Mouse (Mus musculus) macrophage (primary cell): Measurements from ENCODE around the gene B4galnt1. TPM values are rescaled to one million over a fixed set of nuclear protein-coding genes. Genes with fewer than 3 reads are reported as not detected.
A peak's percentile ranks its signal among the peaks of the same experiment; 100 is the strongest.
"Not testable (repeated sequence)": the region's sequence is repeated elsewhere in the genome, so short reads cannot be mapped to it uniquely, and the experiment has no call there.

Experiments used
- H3K27ac ChIP-seq: fragments of 350-480 bp; formaldehyde crosslinking; 2 replicates; pipeline ENCODE4 v1.9.0; 2021
- H3K36me3 ChIP-seq: fragments of 350-480 bp; formaldehyde crosslinking; 2 replicates; pipeline ENCODE4 v1.9.0; 2021; ENCODE audit errors: inconsistent target
- H3K4me3 ChIP-seq: fragments of 350-480 bp; formaldehyde crosslinking; 2 replicates; pipeline ENCODE4 v1.9.0; 2021; ENCODE audit errors: inconsistent target
- H3K79me2 ChIP-seq: fragments of 350-480 bp; formaldehyde crosslinking; 2 replicates; pipeline ENCODE4 v1.9.0; 2021; ENCODE audit errors: inconsistent target
- whole genome bisulfite sequencing: methylation state at CpG from one replicate; pipeline ENCODE4 v1.1.7; 2026; ENCODE audit warnings: inconsistent platforms; ENCODE audit not compliant: missing documents; 5-methylcytosine and 5-hydroxymethylcytosine counted together
- polyA plus RNA-seq: library from polyadenylated mRNA; stranded (reverse); fragments of 250-400 nt; gene quantifications from 3 replicates; pipeline ENCODE4 v1.2.4, GENCODE M21; 2018; ENCODE audit warnings: inconsistent platforms

The B4galnt1 gene
- polyA plus RNA-seq, 1 experiment from 2014 or later, result 59.2 TPM

DNA sequence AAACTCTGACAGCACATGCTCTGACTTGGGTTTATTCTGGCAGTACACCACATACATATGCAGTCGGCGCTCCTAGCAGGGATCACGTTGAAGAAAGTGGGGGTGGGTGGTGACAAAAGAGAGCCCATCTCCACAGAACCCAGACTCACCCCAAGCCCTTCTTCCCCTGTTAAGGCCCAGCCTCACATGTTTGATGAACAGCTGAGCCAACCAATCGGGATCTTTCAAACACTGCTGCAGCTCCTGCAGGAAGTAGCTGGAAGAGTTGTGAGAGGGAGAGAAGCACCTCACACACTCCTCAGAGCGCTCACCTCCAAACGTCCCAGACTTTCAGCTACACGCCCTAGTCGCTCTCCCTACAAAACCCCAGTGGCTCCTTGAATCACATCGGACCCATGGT is 20.1 kb downstream of the B4galnt1 start:
- no peaks in the 10 kb centered on the region for H3K79me2 ChIP-seq
- 81% methylated on average over 9 of the region's 9 CpGs for WGBS

DNA sequence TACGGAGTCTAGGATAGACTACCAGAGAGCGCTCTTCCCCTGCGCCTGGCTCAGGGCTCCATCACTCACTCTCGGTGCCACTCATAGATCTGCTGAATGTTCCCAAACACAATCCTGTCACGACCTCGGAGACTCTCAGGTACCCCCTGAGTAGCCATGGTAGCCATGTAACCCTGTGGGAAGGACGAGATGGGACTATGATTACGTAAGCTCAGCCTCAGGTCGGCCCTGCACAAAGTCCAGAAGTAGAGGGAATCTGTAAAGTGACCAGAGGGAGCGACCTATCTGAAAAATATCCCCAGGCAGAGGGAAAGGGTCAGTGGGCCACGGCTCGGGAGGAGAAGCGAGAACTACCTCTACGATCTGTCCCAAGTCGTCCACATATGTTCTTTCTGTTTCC is 20.5 kb downstream of the B4galnt1 start:
- no peak overlapping the region for H3K4me3 ChIP-seq
- 84% methylated on average over 15 of the region's 15 CpGs for WGBS
- H3K27ac ChIP-seq, result no peak overlapping the region
- no peaks in the 10 kb centered on the region for H3K36me3 ChIP-seq
- H3K79me2 ChIP-seq, result no peaks in the 10 kb centered on the region

More for the DNA sequence above, 20.1 kb downstream of the B4galnt1 start:
- no peak overlapping the region for H3K27ac ChIP-seq
- no peak overlapping the region for H3K4me3 ChIP-seq
- no peaks in the 10 kb centered on the region for H3K36me3 ChIP-seq

DNA sequence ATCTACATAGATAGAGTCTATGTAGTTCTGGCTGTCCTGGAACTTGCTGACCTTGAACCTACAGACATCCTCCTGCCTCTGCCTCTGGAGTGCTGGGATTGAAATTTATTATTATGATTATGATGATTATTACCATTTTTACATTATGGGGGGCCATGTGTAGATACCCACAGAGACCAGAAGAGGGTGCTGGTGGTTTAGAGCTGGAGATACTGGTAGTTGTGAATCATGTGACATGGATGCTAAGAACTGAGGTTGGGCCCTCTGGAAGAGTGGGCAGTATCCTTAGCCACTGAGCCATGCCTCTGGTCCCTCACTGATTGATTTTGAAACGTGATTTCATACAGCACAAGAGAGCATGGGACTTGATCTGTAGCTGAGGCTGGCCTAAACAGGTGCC is 21.4 kb downstream of the B4galnt1 start:
- H3K27ac ChIP-seq, result no peak overlapping the region
- WGBS, result 100% methylated on average over 1 of the region's 1 CpGs
- H3K36me3 ChIP-seq, result no peaks in the 10 kb centered on the region
- no peaks in the 10 kb centered on the region for H3K79me2 ChIP-seq
- no peak overlapping the region for H3K4me3 ChIP-seq

DNA sequence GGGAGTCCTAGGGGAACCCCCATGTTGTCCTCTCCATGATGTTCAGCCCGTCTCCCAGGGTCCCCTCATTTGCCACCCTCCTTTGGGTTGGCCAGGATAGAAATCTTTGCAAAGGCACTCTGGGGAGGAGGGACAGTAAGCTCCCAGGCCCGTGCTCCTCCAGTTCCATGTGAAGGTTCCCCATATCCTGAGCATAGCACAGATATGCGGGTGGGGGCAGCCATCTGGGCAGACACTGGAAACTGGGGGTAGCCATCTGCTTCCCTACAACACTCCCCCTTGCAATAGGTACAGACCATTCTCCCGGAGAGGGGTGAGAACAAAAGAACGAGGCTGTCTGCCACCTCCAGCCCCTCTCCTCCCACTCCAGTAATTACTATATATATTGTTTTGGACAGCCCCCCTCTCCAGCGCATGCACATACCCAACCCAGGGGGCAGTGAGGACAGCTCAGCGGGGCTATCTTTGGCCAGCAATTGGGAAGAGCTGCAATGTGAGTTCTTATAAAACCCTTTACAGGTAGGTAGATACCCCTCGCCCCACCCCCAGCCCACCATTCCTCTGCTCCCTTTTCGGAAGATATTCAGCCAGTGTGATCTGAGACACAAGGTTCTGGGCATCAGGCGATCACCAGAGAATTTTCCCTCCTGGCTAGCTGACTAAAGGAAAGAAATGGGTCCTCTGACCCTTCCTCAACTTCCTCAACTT is 22.5 kb downstream of the B4galnt1 start:
- 79% methylated on average over 10 of the region's 10 CpGs for WGBS

DNA sequence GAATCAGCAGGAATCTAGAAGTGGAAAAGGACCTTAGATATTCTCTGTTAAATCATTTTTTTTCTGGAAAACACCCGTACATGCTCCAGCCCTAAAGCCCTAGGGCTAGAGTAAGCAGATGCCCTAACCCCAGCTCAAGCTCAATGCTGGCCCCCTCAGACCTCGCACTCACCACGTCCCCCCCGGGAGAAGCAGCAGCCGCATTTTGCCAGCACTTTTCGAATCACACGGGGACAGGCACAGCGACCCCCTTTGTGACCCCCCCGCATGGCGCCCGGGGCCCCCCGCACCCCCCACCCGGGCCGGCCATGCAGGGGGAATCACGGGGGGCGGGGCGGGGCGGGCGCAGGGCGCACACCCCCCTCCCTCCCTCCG is 23.0 kb downstream of the B4galnt1 start:
- no peaks in the 10 kb centered on the region for H3K79me2 ChIP-seq
- H3K36me3 ChIP-seq, result no peaks in the 10 kb centered on the region
- no peak overlapping the region for H3K27ac ChIP-seq
- 2% methylated on average over 11 of the region's 21 CpGs for WGBS
- H3K4me3 ChIP-seq, result no peak overlapping the region

More for the DNA sequence above, 22.5 kb downstream of the B4galnt1 start:
- H3K79me2 ChIP-seq, result no peaks in the 10 kb centered on the region
- H3K36me3 ChIP-seq, result no peaks in the 10 kb centered on the region
- no peak overlapping the region for H3K4me3 ChIP-seq
- H3K27ac ChIP-seq, result no peak overlapping the region

DNA sequence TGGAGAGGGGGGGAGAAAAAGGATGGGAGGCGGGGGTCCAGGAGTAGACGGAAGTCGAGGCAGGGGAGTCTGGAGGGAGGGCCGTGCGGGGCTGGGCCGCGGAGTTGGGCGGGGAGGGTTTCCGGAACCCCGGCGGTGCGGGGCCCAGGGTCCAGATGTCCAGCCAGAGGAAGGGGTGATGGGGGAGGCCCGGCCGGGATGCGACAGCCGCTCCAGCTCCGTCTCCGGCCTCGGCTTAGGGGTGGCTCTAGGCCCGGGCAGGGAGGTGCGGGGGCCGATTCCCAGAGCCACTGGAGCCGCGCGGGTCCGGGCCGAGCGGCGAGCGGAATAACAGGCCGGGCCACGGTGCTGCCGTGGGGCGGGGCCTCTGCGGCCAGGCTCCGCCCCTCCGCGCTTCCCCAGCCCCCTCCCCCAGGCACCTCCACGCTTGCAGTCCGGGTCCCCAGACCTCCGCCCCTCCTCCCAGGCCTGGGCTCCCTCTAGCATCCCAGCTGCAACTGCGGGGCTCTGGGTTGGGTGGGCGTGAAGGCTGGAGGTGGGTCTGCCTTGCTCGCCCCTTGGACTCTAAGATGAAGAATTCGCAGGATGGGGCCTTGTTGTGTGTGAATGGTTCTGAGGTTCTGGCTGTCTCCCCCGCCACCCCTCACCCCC is 23.6 kb downstream of the B4galnt1 start:
- Histone ChIP-seq H3K27ac (no peak overlapping the region), H3K79me2 (no peaks in the 10 kb centered on the region), H3K4me3 (no peak overlapping the region), H3K36me3 (no peaks in the 10 kb centered on the region)
- WGBS, result 1% methylated on average over 44 of the region's 46 CpGs

DNA sequence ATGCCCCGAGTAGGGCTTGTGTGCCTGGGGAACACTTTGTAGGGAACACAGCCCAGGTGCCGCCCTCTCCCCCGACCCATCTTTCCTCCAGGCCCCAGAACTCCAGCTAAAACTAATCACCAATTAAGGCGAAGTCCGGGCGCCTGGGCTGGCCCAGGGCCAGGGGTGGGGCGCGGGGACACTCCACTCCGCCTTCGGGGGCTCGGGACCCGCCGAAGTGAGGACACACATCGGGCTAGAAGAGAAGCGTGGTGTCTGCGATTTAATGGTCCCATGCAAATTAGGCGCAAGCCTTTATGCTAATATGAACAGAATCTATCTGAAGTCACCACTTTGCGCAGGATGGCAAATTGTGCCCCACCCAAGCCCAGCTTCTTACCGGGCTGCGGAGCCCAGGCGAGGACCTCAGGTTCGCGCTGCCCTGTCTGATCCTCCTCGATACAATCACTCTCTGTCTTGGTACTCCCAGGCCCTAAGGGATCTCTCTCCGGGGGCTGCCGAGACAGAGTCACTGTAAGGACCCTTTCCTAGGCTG is 24.2 kb downstream of the B4galnt1 start:
- Histone ChIP-seq H3K36me3 (no peaks in the 10 kb centered on the region), H3K27ac (no peak overlapping the region), H3K4me3 (no peak overlapping the region), H3K79me2 (no peaks in the 10 kb centered on the region)
- WGBS, result 3% methylated on average over 25 of the region's 26 CpGs

DNA sequence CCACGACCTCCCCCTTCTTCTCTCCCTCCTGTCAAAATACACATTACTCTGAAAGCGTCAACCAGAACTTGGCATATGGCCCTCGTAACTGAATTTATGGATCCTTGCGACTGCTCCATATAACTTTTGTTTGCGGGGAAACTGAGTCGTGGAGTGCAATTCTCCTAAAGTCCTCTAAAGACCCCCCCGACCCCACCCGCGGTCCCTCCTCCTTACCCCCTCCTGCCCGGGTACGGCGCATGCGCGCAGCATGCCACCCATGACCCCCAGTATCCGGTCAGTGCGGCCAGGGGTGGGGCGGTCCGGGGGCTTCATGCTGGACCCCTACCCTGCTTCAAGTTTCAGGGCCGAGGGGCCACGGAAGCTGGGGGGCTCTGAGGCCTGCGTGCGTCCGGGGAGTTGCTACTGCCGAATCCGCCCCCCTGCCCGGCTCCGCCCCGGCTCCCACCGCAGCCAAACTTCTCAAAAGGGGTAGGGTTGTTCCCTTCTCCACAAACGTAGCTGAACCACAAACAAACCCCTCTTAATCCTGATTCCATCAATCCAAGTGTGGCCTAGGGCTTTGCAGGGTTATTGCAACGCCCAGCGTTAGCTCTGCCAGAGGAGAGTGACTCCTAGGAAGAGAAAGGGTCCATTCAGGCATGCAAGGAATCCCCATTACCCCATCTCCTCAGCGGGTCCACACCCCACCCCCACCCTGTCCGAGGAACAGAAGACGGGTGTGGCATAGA is 24.8 kb downstream of the B4galnt1 start, which contains the start of gene Arhgef25:
TSS of gene Arhgef25 (minus strand) at position 433 of the 731 bp plus-strand sequence.
- H3K4me3 ChIP-seq, result no peak within 1 kb of the TSS
- H3K27ac ChIP-seq, result no peak within 1 kb of the TSS
- no peaks in the 10 kb centered on the region for H3K36me3 ChIP-seq
- H3K79me2 ChIP-seq, result no peaks in the 10 kb centered on the region
- WGBS, result 19% methylated on average over 35 of the region's 35 CpGs

DNA sequence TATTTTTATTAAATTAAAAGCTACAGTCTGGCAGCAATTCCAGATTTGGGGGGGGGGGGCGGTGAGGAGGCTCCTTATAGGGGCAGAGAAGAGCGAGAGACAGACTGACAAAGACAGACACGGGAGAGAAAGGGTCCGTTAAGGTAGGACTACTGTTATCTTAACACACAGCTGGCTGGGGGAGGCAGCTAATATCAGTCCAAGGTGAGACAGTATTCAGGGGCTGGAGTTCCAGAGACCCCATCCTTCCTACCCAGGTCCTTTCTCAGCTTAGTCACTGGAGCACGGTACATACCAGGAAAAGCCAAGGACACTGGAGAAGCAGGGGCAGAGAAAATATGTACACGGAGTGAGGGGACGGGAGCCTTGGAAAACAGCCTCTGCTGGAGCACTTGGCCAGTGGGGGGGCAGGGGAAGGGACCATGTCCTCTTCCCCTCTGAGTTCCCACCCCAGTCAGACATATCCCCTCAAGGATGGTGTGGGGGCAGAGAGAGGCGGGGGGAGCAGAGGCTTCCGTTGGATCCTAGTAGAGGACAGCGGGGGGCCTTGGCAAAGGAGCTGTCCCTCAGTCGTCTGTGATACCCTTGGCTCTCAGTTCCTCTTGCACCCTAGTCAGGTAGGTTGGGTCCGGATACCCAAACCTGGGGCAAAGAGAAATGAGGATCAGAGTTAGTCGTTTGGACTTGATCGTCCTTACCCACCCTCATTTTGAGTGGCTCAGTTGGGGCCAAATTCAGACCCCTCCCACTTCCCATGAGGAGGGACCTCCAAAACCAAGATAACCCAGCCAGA is 25.6 kb downstream of the B4galnt1 start:
- WGBS, result 94% methylated on average over 14 of the region's 14 CpGs
- no peaks in the 10 kb centered on the region for H3K79me2 ChIP-seq
- H3K4me3 ChIP-seq, result no peak overlapping the region
- no peaks in the 10 kb centered on the region for H3K36me3 ChIP-seq
- H3K27ac ChIP-seq, result no peak overlapping the region

DNA sequence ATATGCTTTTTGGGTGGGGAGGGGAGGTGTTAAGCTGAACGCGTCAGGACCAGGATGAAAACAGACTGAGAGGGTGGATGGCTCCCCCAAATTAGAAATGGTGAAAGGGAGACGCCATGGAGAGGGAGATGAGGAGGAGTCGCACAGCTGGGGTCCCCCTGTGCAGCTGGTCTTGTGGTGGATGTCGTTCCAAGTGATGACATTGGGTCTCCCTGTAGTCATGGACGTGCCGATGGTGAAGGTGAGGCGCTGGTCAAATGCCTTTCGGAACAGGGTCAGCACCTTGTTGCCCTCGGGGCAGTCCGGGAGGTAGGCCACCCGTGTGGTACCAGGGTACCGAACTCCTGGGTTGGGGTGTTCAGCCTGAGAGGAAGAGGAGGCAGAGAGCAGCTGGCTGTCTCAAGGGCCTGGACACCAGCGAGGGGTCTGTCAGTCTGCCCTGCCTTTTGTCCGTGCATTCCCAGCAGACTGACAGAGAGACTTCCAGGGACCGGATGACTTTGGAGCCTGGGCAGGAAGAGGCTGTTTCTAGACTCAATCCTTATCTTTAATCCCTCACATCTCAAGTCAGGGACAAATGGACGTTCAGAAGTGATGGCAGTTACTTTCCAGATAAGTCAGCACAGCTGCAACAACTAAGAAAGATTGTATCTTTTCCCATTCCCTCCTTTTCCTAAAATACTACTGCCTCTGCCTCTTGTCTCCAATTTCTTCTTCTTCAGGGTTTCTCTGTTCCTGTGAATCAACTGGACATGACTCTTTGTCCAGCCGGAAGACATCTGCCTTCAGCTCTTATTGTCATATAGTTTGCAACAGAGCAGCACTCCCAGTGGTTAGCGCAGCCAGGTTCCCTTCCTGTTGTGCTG is 26.4 kb downstream of the B4galnt1 start:
- Histone ChIP-seq H3K79me2 (no peaks in the 10 kb centered on the region), H3K4me3 (no peak overlapping the region), H3K27ac (no peak overlapping the region), H3K36me3 (no peaks in the 10 kb centered on the region)
- 93% methylated on average over 19 of the region's 19 CpGs for WGBS

DNA sequence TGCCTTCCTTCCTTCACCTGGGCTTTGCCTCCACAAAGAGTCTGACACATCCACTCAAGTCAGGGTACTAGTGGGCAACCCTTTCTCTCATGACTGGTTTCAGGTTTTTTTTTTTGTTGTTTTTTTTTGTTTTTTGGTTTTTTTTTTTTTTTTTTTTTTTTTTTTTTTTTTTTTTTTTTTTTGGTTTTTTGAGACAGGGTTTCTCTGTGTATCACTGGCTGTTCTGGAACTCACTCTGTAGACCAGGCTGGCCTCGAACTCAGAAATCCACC is 27.0 kb downstream of the B4galnt1 start:
- not testable (repeated sequence) for H3K79me2 ChIP-seq, H3K4me3 ChIP-seq, H3K27ac ChIP-seq, H3K36me3 ChIP-seq
- WGBS, result 100% methylated on average over 1 of the region's 1 CpGs

DNA sequence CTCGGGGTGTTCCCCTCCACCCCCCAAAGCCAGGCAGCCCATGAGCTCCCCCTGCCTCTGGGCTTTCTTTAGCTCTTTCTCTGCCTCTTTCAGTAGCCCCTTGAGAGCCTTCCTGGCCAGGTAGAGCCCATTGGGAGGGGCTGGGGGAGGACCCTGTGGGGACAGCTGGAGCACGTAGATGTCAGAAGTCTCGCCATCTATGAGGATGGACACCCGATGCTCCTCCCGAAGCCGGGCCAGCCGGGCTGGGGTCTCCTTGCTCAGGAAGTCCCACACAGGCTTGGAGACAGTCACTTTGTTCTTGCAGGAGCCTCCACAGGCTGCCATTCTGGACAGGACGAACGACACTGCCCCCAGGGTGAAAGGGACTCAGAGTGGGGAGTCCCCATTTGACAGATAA is 28.0 kb downstream of the B4galnt1 start:
- Histone ChIP-seq H3K27ac (no peak overlapping the region), H3K36me3 (no peaks in the 10 kb centered on the region), H3K79me2 (no peaks in the 10 kb centered on the region), H3K4me3 (no peak overlapping the region)
- WGBS, result 90% methylated on average over 8 of the region's 9 CpGs

DNA sequence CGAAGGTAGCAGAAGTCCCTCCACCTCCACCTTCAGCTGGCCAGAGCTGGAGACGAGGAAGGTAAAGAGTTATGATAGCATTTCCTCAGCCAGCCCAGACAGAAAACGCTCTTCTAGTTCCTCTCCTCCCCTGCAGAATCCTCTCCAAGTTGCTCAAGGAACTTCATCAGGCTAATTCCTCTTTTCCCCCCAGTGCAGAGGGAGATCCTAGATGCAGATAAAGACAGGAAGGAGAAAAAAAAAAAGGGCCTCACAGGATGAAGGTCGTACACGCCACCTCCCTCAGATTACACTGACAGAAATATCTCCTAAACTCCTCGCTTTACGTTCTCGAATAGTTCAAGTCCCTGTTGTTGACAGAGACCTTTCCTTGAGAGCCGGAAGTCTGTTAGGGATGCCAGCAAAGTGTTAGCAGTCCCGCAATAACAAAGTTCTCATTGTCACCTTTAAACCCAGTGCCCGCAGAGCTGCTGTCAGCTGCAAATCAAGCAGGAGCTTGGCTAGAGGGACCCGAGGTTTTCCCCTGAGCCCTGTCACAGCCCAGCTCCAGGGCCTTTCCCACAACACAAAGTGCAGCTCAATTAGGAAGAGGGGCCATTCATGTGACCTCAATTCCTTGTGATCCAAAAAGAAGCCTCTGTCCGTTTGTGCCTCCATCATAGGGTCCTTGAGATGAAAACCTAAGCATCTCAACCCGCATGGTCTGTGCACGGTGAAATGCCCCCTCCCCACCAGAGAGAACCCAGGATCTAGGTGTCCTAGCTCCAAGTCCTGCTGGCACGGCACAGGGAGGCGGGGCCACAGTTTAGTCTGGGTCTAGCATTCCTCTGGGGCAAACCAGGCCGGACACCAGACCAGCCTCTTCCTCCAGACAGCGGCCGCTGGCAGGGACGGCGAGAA is 29.7 kb downstream of the B4galnt1 start:
- peak overlapping the region; percentile 37 for H3K27ac ChIP-seq
- 2% methylated on average over 22 of the region's 22 CpGs for WGBS
- H3K4me3 ChIP-seq, result peak overlapping the region; percentile 66
- no peaks in the 10 kb centered on the region for H3K79me2 ChIP-seq
- H3K36me3 ChIP-seq, result peaks cover 13% of the 10 kb centered on the region; the same call in 1 of the 2 replicates
